Mouse (Mus musculus): Measurements from ENCODE around the gene Tcf15. TPM values are rescaled to one million over a fixed set of nuclear protein-coding genes. Genes with fewer than 3 reads are reported as not detected.

The Tcf15 gene
- polyA plus RNA-seq, 1 experiment, result 2.8 TPM

DNA sequence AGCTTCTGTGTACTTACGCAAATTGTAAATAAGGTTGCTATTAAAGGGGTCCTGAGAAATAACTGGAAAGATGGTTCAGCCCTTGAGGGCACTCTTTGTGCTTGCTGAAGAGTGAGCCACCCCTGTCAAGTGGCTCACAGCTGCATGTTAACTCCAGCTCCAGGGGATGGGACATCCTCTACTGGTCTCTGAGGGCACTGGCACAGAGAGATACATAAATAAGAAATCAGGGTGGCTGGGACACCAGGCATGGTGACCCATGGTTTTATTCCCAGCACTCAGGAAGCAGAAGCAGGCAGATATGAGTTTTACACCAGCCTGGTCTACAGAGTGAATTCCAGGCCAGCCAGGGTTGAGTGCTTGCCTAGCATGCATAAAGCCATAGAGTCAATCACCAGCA lies 26.0 kb downstream of the Tcf15 start:
- no peak for DNase-seq (ENCODE audit: low spot score)

DNA sequence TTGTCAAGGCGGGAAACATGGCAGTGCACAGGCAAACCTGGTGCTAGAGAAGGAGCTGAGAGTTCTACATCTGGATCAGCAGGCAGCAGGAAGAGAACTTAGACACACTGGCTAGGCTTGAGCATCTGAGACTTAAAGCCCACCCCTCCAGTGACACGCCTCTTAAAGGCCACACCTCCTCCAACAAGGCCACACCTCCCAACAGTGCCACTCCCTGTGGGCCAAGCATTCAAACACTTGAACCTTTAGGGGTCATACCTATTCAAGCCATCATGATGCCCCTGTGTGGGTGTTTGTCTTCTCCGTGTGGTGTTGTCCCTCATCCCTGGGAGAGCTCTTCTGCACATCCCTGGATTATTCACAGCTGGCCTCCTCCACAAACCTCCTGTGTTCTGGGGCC lies 31.5 kb downstream of the Tcf15 start:
- no peak for DNase-seq (ENCODE audit: low spot score)

DNA sequence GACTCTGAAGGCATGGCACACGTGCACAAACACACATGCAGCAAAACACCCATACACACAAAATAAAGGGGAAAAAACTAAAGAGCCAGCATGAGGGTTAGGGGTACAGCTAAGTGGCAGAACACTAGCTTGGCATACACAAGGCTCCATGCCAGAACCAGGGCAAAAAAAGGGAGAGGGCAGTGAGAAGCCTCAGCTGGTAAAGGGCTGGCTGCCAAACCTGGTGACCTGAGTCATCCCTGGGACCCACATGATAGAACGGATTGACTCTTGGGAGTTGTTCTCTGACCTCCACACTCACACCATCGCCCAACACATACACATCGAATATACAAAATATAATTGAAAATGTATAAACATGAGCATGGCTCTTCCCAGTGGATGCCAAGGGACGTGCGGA lies 33.3 kb downstream of the Tcf15 start:
- no peak for DNase-seq (ENCODE audit: low spot score)

DNA sequence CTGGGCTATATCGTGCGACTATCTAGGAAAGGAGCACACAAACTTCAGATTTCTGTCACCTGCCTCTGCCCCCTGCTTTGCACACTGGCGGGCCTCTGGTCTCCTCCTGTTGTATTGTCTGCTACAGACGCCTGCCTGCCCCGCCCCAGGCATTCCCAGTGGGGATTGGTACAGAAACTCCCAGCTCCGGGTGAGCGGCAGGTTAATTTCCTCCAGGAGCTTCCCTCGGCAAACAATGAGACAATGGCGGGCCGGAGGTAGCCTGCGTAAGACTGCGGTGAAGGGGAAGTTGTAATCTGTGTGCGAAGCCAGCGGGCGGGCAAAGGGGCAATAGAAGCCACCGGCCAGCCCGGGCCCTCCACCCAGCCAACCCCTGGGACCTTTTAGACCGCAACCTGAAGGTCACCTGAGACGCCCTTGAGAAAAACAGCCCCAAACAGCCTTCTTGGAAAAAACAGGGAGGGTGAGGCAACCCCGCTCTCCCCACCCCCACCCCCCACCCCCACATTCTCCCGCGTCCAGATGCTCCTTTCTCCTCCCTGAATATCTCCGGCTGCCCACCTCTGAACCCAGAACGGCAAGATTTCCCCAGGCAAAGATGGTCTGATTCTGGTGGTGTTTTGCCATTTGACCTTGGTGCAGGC lies 33.9 kb downstream of the Tcf15 start:
- DNase-seq (ENCODE audit: low spot score), result no peak

DNA sequence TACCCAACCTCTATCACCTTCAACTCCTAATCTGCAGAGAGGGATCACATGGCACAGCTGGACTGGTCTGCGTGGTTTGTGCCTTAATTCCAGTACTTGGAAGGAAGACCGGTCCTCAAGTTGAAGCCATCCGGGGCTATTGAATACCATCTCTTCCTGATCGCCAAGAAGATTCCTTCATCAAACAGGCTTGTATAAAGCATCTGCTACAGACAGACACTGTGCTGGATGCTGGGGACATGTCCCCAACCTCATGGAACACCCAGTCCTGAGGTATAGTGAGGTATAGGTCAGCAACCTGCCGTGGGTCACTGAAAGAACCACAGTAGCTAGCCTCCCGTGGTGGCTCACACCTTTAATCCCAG lies 34.4 kb downstream of the Tcf15 start:
- no peak for DNase-seq (ENCODE audit: low spot score)

DNA sequence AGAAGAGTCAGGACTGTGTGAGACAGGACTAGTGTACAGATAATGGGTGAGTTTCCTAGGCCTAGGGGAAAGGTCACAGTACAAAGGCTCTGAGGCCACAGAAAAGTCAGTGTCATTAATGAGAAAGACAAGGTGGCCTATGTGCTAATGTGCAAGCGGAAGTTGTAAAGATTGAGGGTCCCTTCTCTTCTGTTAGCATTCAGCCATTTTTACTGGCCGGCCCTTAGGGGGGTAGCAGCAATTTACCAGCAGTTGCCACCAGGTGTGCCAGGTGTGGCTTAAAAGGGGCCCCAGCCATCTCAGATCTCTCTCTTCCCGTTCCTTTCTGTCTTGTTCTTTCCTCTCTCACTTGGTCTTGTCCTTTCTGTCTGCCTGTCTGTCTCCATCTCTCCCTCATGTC lies 35.0 kb downstream of the Tcf15 start:
- no peak for DNase-seq (ENCODE audit: low spot score)

DNA sequence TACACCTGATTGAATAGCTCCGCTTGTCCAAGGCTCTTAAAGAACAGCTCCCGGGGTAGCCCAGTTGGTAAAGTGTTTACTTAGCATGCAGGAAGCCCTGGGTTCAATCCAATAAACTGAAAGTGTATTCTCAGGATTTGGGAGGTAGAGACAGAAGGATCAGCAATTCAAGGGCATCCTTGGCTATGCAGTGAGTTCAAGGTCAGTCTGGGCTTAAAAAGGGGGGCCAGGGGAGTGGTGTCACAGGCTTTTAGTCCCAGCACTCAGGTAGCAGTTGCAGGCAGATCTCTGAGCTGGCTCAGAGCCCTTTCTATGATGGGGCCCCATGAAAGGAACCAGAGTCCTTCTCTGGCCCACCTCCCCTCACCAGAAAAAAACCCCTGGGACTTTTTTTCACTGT lies 35.9 kb downstream of the Tcf15 start:
- DNase-seq (ENCODE audit: low spot score), result no peak

DNA sequence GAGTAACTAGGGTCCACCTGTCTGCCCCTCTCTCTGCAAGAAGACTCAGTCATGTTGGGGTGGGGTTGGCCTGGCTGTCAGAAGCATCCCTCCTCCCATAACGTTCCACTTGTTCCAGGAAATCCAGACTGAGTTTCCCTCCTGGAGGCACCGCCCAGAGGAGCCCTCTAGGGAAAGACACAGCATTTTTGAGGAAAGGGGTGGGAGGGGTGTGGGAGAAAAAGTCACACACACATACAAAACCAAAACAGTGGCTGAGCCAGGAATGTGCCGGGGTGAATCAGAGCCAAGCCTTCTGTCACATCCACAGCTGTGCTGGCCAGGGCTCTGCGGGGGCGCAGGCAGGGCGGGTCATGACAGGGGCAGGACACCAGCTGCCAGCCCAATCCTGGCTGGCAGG lies 37.0 kb downstream of the Tcf15 start:
- no peak for DNase-seq (ENCODE audit: low spot score)

DNA sequence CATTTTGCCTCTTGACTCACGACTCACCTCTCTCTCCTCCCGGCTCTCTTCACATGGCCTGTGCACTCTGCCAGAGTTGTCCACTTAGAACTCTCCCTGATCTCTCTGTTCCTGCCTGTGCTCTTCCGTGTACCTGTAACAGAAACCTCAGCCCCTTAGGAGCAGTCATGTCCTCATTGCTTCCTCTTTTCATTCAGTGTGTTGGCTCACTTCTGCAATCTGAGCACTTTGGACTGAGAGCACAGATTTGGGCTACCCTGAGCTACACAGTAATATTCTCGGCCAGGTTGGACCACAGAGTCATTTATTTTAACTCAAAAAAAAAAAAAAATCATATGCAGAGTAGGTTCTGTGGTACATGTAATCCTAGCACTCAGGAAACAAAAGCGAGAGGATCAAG lies 43.8 kb downstream of the Tcf15 start:
- DNase-seq (ENCODE audit: low spot score), result no peak

DNA sequence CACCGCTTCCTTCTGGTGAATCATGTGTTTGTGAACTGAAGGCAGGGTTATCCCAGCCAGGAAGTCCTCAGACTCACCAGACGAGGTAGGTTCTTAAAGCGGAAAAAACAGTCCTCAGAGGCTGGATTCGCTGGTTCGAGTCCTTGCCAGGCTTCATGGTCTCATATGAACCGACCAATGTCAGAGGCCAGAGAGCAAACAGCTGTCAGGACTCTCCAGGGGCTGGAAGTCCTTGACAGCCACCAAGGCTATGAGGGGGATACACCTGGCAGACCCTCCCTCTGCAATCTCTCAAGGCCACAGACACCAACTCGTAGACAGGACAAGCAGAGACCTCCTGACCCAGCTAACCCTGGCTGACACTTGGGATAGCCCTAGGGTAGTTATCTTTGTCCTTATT lies 45.9 kb downstream of the Tcf15 start:
- DNase-seq (ENCODE audit: low spot score), result no peak

DNA sequence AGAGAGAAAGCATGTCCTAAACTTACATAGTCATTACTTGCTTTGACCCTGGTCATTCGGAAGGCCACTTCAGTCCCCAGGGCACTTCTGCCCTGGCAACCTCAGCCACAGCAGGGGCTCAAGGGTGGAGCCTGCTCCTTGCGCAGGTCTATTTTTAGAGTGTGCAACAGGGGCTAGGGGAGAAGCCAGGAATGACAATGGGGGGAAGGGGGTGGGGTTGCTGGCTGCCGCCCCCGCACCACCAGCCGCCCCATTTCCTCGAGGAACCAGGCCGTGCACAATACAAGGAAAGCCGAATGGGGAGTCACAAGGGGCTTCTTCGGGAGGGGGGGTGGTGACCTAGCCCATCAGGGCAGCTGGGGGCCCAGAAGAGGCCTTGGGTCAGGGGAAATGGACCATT lies 46.3 kb downstream of the Tcf15 start:
- no peak for DNase-seq (ENCODE audit: low spot score)

DNA sequence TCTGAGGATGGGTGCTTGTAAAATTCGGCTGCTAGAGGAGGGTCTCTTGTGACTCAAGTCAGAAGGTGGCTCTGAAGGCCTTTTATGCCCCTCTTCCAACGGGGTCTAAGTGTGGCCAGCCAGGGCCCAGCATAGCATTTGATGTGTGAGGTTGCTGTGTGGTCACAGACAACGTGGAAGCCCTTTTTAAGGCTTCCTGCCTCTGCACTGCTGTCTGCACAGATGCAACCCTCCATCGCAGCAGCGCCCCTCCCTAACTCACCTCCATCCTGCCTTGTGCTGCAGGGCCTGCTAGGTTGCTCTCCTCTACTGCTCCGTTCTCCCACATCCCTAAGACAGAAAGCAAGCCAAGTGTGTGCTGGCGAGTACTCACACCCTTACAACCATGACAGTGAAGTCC lies 46.8 kb downstream of the Tcf15 start:
- no peak for DNase-seq (ENCODE audit: low spot score)

DNA sequence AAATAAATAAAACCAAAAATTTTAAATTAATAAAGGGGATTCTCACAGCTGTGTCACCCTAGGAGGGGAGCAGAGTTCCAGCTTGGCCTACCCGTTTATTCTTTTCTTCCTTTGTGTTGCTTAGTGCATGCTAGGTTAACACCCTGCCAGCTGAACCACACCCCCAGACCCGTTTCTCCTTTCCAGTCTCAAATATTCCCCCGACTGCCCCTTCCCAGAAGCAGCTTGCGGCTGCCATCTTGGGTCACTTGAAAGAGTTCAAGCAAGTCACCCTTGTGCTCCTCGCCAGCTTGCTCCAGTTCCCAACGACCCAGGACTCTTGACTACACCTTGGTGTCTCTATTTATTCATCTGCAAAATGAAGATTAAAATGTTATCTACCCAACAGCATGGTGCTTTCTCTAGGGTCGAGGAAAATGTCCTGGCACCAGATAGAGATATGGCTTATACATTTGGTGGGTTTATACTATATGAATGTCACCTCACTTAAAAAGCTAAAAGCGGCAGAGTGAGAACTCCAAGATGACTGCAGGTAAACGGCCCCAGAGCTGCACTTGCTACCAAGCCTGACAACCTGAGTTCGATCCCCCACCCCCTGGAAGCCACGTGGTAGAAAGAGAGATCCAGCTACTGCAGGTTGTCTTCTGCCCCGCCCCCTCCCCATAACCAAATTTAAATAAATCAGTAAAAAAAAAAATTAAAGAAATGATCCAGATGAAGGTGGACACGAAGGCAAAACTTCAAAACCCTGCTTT lies 49.4 kb downstream of the Tcf15 start:
- no peak for DNase-seq (ENCODE audit: low spot score)

DNA sequence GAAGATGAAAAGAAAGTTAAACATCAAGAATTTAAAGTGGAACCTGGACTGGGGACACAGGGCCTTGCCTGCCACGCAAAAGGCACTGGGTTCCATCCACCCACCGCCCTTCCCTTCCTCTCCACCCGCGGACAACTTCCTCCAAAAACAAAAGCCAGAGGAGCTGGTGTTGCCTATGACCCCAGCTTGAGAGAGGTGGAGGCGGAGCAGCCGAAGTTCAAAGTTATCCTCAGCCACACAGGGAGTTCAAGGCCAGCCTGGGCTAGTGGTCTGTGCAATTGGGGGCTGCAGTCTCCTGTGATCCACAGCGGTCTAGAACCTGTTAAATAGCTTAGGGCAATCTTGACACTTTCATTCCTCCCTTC lies 50.0 kb downstream of the Tcf15 start:
- DNase-seq (ENCODE audit: low spot score), result no peak

DNA sequence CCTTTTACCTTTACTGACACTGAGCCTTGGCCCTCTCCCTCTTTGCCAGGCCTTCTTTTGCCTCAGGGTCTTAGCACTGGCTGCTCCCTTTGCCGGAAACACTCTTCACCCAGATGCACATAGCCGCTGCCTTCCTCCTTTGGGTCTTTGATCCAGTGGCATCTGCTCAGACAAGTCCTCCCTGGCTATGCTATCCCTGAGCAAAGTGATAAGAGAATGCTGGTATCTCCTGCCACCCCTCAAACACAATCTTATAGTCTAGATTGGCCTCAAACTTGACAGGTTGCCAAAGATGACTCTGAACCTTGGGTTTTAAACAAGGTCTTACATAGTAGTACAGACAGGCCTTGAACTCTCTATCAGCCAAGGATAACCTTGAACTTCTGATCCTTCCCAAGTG lies 51.2 kb downstream of the Tcf15 start:
- DNase-seq (ENCODE audit: low spot score), result no peak

DNA sequence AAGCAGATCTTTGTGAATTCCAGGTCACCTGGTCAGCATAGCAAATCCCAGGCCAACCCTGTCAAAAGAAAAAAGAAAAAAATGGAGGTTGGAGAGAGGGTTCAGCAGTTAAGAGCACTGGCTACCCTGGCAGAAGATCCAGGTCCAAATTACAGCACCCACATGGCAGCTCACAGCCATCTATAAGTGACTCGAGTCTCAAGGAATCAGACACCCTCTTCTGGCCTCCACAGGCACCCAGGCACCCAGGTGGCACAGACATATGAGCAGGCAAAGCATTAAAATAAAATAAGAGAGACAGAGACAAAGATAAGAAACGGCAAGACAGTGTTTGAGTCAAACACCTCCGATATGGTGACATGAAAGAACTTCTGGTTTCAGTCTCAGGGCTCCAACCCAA lies 53.5 kb downstream of the Tcf15 start:
- no peak for DNase-seq (ENCODE audit: low spot score)

DNA sequence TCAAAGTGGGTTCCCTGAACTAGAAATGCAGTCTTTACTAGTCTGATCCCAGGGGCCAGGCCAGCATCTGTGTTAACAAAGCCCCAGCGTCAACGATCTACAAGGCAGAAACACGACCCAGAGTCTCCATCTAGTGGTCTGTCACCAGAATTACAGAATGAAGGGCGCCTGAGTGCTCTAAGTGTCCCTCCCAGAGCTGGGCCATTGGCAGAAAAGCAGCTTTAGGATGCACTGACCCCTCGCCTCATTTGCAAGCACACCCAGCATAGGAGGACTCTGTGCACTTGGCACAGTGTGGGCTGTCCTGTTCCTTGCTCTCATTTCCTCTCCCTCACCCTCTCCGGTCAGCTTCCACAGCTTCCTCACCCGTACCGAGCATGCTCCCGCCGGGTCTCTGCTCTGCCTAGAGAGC lies 53.9 kb downstream of the Tcf15 start:
- DNase-seq (ENCODE audit: low spot score), result no peak

Other genes with a start within 250 kb of the Tcf15 start
- gene Angpt4, start 232.4 kb upstream of the Tcf15 start, polyA plus RNA-seq (2012; rRNA removed), result 2.6 and 2.8 TPM in 2 replicates
- 20.0 and 20.2 TPM in 2 replicates for gene Fam110a, start 163.3 kb upstream of the Tcf15 start, polyA plus RNA-seq (2012; rRNA removed)
- gene Slc52a3, start 147.1 kb upstream of the Tcf15 start, polyA plus RNA-seq (2012; rRNA removed), result 34.0 and 37.1 TPM in 2 replicates
- gene Scrt2, start 62.0 kb upstream of the Tcf15 start, polyA plus RNA-seq (2012; rRNA removed), result 0.01 TPM in 1 of 2 replicates, not detected in the other
- 44.9 and 46.3 TPM in 2 replicates for gene Srxn1, start 38.0 kb upstream of the Tcf15 start, polyA plus RNA-seq (2012; rRNA removed)
- gene Csnk2a1, start 83.3 kb downstream of the Tcf15 start, polyA plus RNA-seq (2012; rRNA removed), result 53.8 and 58.6 TPM in 2 replicates
- 42.0 and 44.4 TPM in 2 replicates for gene Tbc1d20, start 150.3 kb downstream of the Tcf15 start, polyA plus RNA-seq (2012; rRNA removed)
- 110 and 132 TPM in 2 replicates for gene Rbck1, start 189.1 kb downstream of the Tcf15 start, polyA plus RNA-seq (2012; rRNA removed)
- 2.4 and 2.9 TPM in 2 replicates for gene Trib3, start 200.5 kb downstream of the Tcf15 start, polyA plus RNA-seq (2012; rRNA removed)
- not detected in 2 replicates for gene Nrsn2, start 233.1 kb downstream of the Tcf15 start, polyA plus RNA-seq (2012; rRNA removed)

Data from urinary bladder, adult 2 months (tissue).